Mouse (Mus musculus): ENCODE data around the gene Pknox2. TPM values are rescaled to one million over a fixed set of nuclear protein-coding genes. Genes with fewer than 3 reads are reported as not detected.
A peak's percentile ranks its signal among the peaks of the same experiment; 100 is the strongest.

Gene Pknox2
- polyA plus RNA-seq, 1 experiment from 2014 or later = 22.8 TPM

DNA sequence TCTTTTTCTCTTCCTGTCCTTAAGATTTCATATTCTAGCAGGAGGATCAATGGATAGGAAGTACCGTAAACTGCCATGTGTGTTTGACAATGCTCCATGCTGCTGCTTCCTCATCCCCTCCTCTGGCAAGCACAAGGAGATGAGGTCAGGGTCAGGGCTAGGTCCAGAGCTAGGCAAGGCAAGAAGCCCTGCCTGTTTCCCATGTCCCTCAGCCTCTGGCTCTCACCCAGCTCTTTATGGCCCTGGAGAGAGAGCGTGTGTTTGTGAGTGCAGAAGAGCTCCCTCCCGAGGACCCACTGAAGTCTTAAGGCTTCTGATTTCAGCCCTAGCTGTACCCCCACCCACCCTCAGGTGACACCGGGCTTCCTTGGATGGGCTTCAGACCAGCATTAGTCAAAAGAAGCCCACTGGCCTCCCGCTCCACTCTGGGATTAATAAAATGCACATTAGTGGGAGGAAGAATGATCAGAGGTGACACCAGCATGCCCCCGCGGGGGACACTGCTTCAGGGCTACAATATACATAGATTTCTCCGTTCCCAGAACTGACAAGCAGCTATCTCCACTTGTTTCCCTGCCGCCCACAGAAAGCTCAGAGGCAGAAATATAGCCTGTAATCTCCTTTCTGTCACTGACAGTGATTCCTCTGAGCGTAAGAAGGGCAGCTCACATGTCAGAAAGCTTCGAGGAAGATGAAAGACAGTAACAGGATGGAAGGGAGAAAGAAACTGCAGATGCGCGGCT, 156.4 kb downstream of the Pknox2 start:
- H3K27me3 ChIP-seq (ENCODE audit: control insufficient read depth, insufficient read depth, low read length) = no peaks in the 10 kb centered on the region
- no peak overlapping the region for H3K4me2 ChIP-seq (ENCODE audit: low read depth)
- H3K36me3 ChIP-seq (ENCODE audit: control insufficient read depth, insufficient read depth, low read length) = no peaks in the 10 kb centered on the region
- ATAC-seq (ENCODE audit: insufficient read depth, low FRiP score, low TSS enrichment) = no peak
- no peaks in the 10 kb centered on the region for H3K4me1 ChIP-seq (ENCODE audit: control insufficient read depth, insufficient read depth, low read length)
- no peak overlapping the region for H3K27ac ChIP-seq (ENCODE audit: low read depth, low read length)
- WGBS = 71% methylated on average over 13 of the region's 13 CpGs
- H3K4me3 ChIP-seq (ENCODE audit: low read depth, low read length) = no peak overlapping the region
- DNase-seq (ENCODE audit: low spot score) = no peak
- H3K9ac ChIP-seq (ENCODE audit: low read length) = no peak overlapping the region
- no peaks in the 10 kb centered on the region for H3K9me3 ChIP-seq (ENCODE audit: control insufficient read depth, low read length)

DNA sequence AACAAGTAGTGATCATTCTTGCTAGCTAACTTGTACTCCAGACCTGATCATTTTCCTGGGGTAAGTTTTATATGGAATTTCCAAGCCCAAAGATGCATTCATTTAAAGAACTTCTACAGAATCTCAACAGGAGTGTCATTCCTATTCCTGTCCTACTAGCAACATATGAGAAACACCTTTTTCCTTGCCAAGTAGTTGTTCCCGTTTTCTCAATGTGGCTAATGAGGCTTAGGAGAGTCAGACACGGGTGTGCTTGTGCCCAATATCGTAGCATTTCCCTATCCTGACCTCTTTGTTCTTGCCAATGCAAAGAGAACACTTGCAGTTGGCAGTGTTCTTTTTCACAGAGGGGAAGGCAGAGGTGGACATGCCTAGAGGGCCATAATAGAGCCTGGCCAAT, 157.2 kb downstream of the Pknox2 start:
- H3K27ac ChIP-seq (ENCODE audit: low read depth, low read length) = no peak overlapping the region
- no peaks in the 10 kb centered on the region for H3K27me3 ChIP-seq (ENCODE audit: control insufficient read depth, insufficient read depth, low read length)
- H3K36me3 ChIP-seq (ENCODE audit: control insufficient read depth, insufficient read depth, low read length) = no peaks in the 10 kb centered on the region
- no peak overlapping the region for H3K4me2 ChIP-seq (ENCODE audit: low read depth)
- ATAC-seq (ENCODE audit: insufficient read depth, low FRiP score, low TSS enrichment) = no peak
- no peak overlapping the region for H3K4me3 ChIP-seq (ENCODE audit: low read depth, low read length)
- 92% methylated on average over 3 of the region's 3 CpGs for WGBS
- H3K9ac ChIP-seq (ENCODE audit: low read length) = no peak overlapping the region
- no peaks in the 10 kb centered on the region for H3K9me3 ChIP-seq (ENCODE audit: control insufficient read depth, low read length)
- no peaks in the 10 kb centered on the region for H3K4me1 ChIP-seq (ENCODE audit: control insufficient read depth, insufficient read depth, low read length)
- no peak for DNase-seq (ENCODE audit: low spot score)

DNA sequence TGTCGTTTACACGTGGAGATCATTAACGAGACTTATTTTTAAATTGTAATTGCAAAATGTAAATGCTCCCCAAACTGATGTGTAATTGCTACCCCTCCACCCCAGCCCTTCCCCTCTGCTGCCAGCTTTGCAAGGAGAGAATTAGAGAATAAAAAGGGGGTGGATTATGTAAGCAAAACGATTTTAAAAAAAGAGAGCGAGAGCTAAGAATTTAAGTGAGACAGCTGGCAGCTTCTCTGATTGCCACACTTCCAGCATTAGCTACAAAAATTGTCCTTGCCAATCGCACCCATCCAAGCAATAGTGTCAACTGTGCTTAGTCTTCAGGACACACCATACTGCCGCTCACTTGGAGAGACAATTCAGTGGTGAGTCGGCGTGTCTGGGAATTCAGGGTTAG, 162.0 kb downstream of the Pknox2 start:
- H3K4me1 ChIP-seq (ENCODE audit: control insufficient read depth, insufficient read depth, low read length) = no peaks in the 10 kb centered on the region
- DNase-seq (ENCODE audit: low spot score) (no peak), ATAC-seq (ENCODE audit: insufficient read depth, low FRiP score, low TSS enrichment) (no peak)
- H3K9ac ChIP-seq (ENCODE audit: low read length) = no peak overlapping the region
- H3K36me3 ChIP-seq (ENCODE audit: control insufficient read depth, insufficient read depth, low read length) = 0 out of 2 replicates have a peak, but pooled peaks cover 2% of the 10 kb centered on the region
- WGBS = 90% methylated on average over 9 of the region's 9 CpGs
- no peak overlapping the region for H3K27ac ChIP-seq (ENCODE audit: low read depth, low read length)
- H3K4me2 ChIP-seq (ENCODE audit: low read depth) = no peak overlapping the region
- H3K4me3 ChIP-seq (ENCODE audit: low read depth, low read length) = no peak overlapping the region
- no peaks in the 10 kb centered on the region for H3K27me3 ChIP-seq (ENCODE audit: control insufficient read depth, insufficient read depth, low read length)
- H3K9me3 ChIP-seq (ENCODE audit: control insufficient read depth, low read length) = no peaks in the 10 kb centered on the region

DNA sequence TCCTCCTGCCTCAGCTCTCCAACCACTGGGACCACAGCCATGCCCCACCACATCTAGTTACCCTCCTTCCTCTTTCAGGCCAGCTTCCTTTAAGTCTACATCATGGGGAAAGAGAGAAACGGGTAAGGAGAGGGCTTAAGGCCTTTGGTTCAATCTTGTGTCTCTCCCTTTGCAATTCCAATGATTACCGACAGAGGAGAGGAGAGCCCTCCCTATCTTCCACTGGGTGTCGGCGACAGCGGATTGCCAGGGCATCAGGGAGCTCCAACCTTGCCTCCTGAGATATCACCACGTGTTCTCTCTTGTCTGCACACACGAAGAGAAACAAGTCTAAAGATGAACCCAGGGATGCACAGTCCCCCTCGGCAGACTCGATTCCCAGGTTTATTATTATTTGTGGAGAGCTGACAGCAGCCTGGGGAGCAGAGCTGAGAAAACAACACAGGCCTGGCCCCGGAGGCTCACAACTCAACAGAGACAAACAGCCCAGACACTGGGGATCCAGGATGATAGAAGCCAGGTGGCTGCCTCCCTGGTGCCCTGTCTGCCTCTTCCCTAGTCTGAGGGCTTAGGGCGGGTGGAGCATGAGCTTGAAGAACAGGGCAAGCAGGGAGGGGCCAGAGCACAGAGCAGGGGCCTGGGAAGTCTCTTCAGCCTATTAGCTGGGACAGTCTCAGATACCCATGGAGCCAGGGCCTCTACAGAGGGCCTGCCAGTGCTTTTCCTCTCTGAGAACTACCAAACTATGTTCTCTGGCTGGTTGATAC, 170.4 kb downstream of the Pknox2 start:
- Histone ChIP-seq H3K9me3 (ENCODE audit: control insufficient read depth, low read length) (no peaks in the 10 kb centered on the region), H3K4me2 (ENCODE audit: low read depth) (no peak overlapping the region), H3K27ac (ENCODE audit: low read depth, low read length) (no peak overlapping the region), H3K27me3 (ENCODE audit: control insufficient read depth, insufficient read depth, low read length) (no peaks in the 10 kb centered on the region), H3K4me1 (ENCODE audit: control insufficient read depth, insufficient read depth, low read length) (peaks cover 12% of the 10 kb centered on the region), H3K4me3 (ENCODE audit: low read depth, low read length) (no peak overlapping the region), H3K9ac (ENCODE audit: low read length) (no peak overlapping the region), H3K36me3 (ENCODE audit: control insufficient read depth, insufficient read depth, low read length) (0 out of 2 replicates have a peak, but pooled peaks cover under 1% of the 10 kb centered on the region)
- ATAC-seq (ENCODE audit: insufficient read depth, low FRiP score, low TSS enrichment) = no peak; the same call in 1 of the 2 replicates
- WGBS = 39% methylated on average over 11 of the region's 11 CpGs
- DNase-seq (ENCODE audit: low spot score) = no peak

DNA sequence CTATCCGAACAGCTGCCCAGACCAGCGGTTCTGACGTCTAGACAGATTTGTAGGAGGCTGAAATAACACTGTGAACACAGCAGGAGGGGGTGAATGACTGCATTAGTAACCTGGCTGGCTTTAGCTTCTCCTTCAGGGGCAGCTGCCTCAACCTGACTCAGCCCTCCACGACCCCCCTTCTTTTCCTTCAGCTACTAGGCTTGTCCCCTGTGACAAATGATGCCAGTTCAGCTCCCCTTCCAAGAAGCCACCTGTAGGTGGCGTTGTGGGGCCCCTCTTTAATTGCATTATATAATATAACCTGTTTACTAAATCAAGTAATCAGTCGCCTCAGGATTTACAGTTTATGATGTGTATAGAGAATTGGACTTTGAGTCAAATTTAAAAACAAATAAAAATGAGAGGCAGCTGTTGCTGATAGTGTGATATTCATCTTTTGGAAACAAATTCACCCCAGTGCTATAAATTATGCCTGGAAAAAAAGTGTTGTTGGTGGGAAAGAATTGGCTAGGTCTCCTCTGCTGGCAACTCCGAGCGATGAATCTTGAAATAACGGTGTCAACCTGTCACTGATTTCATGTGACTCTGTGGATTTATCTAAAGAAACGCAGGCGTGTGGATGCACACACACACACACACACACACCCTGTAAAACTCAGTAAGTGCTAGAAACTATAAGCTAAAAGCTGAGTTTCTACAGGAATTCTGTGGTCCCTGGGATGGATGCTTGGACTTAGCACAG, 173.6 kb downstream of the Pknox2 start:
- Histone ChIP-seq H3K4me3 (ENCODE audit: low read depth, low read length) (no peak overlapping the region), H3K9ac (ENCODE audit: low read length) (no peak overlapping the region), H3K27me3 (ENCODE audit: control insufficient read depth, insufficient read depth, low read length) (no peaks in the 10 kb centered on the region), H3K9me3 (ENCODE audit: control insufficient read depth, low read length) (no peaks in the 10 kb centered on the region), H3K27ac (ENCODE audit: low read depth, low read length) (no peak overlapping the region), H3K4me2 (ENCODE audit: low read depth) (no peak overlapping the region), H3K36me3 (ENCODE audit: control insufficient read depth, insufficient read depth, low read length) (no peaks in the 10 kb centered on the region), H3K4me1 (ENCODE audit: control insufficient read depth, insufficient read depth, low read length) (peaks cover 12% of the 10 kb centered on the region)
- 60% methylated on average over 11 of the region's 11 CpGs for WGBS
- no peak for DNase-seq (ENCODE audit: low spot score)
- ATAC-seq (ENCODE audit: insufficient read depth, low FRiP score, low TSS enrichment) = no peak

DNA sequence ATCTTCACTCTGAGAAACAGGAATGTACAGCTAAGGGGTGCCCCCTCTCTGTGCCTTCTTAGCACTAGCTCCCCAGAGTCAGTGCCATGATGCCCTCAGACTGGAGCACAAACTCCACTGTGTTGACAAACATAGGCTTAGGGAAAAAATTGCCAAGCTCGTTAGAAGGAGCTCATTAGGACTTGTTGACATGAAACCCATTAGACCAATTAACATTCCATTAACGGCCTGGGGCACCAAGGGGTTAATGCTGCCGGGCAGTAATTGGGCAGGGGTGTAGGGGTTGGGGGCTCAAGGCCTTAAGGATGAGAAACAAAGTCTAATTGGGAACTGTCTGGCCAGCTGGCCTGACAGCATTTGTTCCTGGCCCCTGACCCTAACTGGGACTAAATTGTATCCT, 175.1 kb downstream of the Pknox2 start:
- Histone ChIP-seq H3K27me3 (ENCODE audit: control insufficient read depth, insufficient read depth, low read length) (no peaks in the 10 kb centered on the region), H3K4me3 (ENCODE audit: low read depth, low read length) (no peak overlapping the region), H3K27ac (ENCODE audit: low read depth, low read length) (no peak overlapping the region), H3K4me1 (ENCODE audit: control insufficient read depth, insufficient read depth, low read length) (peaks cover 12% of the 10 kb centered on the region), H3K36me3 (ENCODE audit: control insufficient read depth, insufficient read depth, low read length) (no peaks in the 10 kb centered on the region), H3K9me3 (ENCODE audit: control insufficient read depth, low read length) (no peaks in the 10 kb centered on the region), H3K9ac (ENCODE audit: low read length) (no peak overlapping the region), H3K4me2 (ENCODE audit: low read depth) (no peak overlapping the region)
- ATAC-seq (ENCODE audit: insufficient read depth, low FRiP score, low TSS enrichment) (no peak), DNase-seq (ENCODE audit: low spot score) (no peak)
- WGBS = 30% methylated on average over 3 of the region's 3 CpGs

DNA sequence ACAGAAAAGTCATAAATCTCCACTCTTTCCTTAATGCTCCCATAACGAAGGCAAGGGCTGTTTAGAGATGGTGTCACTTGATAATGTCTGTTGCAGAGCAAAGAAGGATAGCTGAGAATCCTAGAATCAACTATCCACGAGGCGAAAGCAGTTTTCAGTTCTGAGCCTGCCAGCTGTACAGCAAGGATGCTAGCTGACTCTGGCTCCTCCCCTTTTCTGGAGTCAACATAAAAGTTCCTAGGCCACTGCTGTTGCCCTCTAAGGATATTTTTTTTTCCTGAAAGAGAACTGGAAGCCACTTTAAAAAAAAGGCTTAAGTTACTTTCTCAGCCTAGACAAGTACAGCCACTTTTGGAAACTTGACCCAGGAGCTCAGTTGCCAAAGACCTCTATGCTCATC, 176.1 kb downstream of the Pknox2 start:
- Histone ChIP-seq H3K9me3 (ENCODE audit: control insufficient read depth, low read length) (no peaks in the 10 kb centered on the region), H3K27ac (ENCODE audit: low read depth, low read length) (no peak overlapping the region), H3K9ac (ENCODE audit: low read length) (no peak overlapping the region), H3K4me2 (ENCODE audit: low read depth) (no peak overlapping the region), H3K4me3 (ENCODE audit: low read depth, low read length) (no peak overlapping the region), H3K27me3 (ENCODE audit: control insufficient read depth, insufficient read depth, low read length) (no peaks in the 10 kb centered on the region), H3K36me3 (ENCODE audit: control insufficient read depth, insufficient read depth, low read length) (no peaks in the 10 kb centered on the region), H3K4me1 (ENCODE audit: control insufficient read depth, insufficient read depth, low read length) (peaks cover 15% of the 10 kb centered on the region; the same call in 1 of the 2 replicates)
- ATAC-seq (ENCODE audit: insufficient read depth, low FRiP score, low TSS enrichment) = no peak
- WGBS = 44% methylated on average over 3 of the region's 3 CpGs
- DNase-seq (ENCODE audit: low spot score) = no peak

DNA sequence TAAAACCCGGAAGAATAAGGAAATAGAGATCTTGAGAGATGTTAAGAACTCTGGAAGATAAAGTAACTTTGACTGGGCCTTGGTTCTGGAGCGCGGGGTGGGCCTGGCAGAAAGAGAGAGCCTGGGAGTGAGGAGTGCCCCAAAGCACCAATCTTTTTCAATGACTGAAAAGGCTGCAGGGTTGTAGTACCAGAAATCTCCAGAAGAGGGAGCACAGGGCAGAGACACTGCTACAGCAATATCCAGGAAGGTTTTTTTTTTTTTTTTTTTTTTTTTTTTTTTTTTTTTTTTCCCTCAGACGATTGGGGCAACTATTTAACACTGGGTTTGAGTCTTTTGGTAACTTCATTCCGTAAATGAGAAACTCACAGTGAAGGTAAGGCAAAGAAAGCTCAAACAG, 176.6 kb downstream of the Pknox2 start:
- no peak overlapping the region for H3K9ac ChIP-seq (ENCODE audit: low read length)
- ATAC-seq (ENCODE audit: insufficient read depth, low FRiP score, low TSS enrichment) = no peak
- no peak overlapping the region for H3K4me2 ChIP-seq (ENCODE audit: low read depth)
- no peak overlapping the region for H3K4me3 ChIP-seq (ENCODE audit: low read depth, low read length)
- WGBS = 14% methylated on average over 5 of the region's 5 CpGs
- H3K27ac ChIP-seq (ENCODE audit: low read depth, low read length) = no peak overlapping the region
- DNase-seq (ENCODE audit: low spot score) = peak; percentile 77
- H3K27me3 ChIP-seq (ENCODE audit: control insufficient read depth, insufficient read depth, low read length) = no peaks in the 10 kb centered on the region
- no peaks in the 10 kb centered on the region for H3K36me3 ChIP-seq (ENCODE audit: control insufficient read depth, insufficient read depth, low read length)
- no peaks in the 10 kb centered on the region for H3K9me3 ChIP-seq (ENCODE audit: control insufficient read depth, low read length)
- peaks cover 15% of the 10 kb centered on the region; the same call in 1 of the 2 replicates for H3K4me1 ChIP-seq (ENCODE audit: control insufficient read depth, insufficient read depth, low read length)
